Comparison of ENCODE assay signal across 15 mouse cellular contexts in the genomic region with DNA sequence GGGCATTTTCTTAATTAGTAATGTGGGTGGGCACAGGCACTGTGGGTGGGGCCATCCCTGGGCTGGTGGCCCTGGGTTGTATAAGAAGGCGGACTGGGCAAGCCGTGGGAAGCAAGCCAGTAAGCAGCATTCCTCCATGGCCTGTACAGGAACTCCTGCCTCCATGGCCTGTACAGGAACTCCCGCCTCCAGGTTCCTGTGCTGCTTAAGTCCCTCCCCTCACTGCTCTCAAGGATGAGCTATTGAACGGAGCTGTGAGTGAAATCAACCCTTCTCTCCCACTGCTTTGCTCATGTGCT. TPM values are rescaled to one million over a fixed set of nuclear protein-coding genes. Genes with fewer than 3 reads are reported as not detected.
DNase-seq lines count a peak whose midpoint lies in the region; ATAC-seq lines count a peak whose summit lies in the region.
"Had no signal": no experiment of that assay in that cellular context is flagged by ENCODE, and none has a peak within 500 bp of the region (broad histone marks: within the 10 kb centered on the region; RNA-seq: fewer than 3 reads in every experiment).

No protein-coding gene starts in this region.

- no peak overlapping the region for H3K27ac ChIP-seq in kidney, embryonic 14.5 days (ENCODE audit: low read depth, low read length)
- H3K27ac ChIP-seq in embryonic facial prominence, embryonic 12.5 days: no peak overlapping the region
- no peak overlapping the region for H3K27ac ChIP-seq in midbrain, embryonic 14.5 days (replicated peaks; ENCODE audit: low read depth, low read length)
- H3K27ac ChIP-seq: left cerebral cortex, adult 2 months; liver, embryonic 14.5 days had no signal

- no peak overlapping the region for H3K9ac ChIP-seq in kidney, embryonic 14.5 days (ENCODE audit: low read depth, low read length)
- no peak overlapping the region for H3K9ac ChIP-seq in embryonic facial prominence, embryonic 12.5 days
- H3K9ac ChIP-seq in midbrain, embryonic 14.5 days (replicated peaks; ENCODE audit: low read length): no peak overlapping the region
- H3K9ac ChIP-seq: liver, embryonic 14.5 days had no signal

- no peaks in the 10 kb centered on the region for H3K9me3 ChIP-seq in kidney, embryonic 14.5 days (ENCODE audit: control insufficient read depth, low read length)
- H3K9me3 ChIP-seq in embryonic facial prominence, embryonic 12.5 days: no peaks in the 10 kb centered on the region
- no peaks in the 10 kb centered on the region for H3K9me3 ChIP-seq in midbrain, embryonic 14.5 days (ENCODE audit: control insufficient read depth, low read length)

- peak; percentile 63; the same call in 1 of the 2 replicates for ATAC-seq in kidney, embryonic 14.5 days (ENCODE audit: low FRiP score, low TSS enrichment)
- ATAC-seq in embryonic facial prominence, embryonic 12.5 days (ENCODE audit: insufficient number of reproducible peaks, insufficient read depth, low FRiP score, low TSS enrichment): peak; percentile 77
- ATAC-seq in midbrain, embryonic 14.5 days (ENCODE audit: low FRiP score, low TSS enrichment): peak; percentile 62; the same call in 1 of the 2 replicates

- no peak overlapping the region for H3K4me3 ChIP-seq in kidney, embryonic 14.5 days (ENCODE audit: low read length)
- no peak overlapping the region for H3K4me3 ChIP-seq in embryonic facial prominence, embryonic 12.5 days
- H3K4me3 ChIP-seq in midbrain, embryonic 14.5 days (replicated peaks; ENCODE audit: low read depth, low read length): no peak overlapping the region

- DNase-seq in kidney, postnatal 4 days: no peak
- DNase-seq in 416B (ENCODE audit: low read depth): peak; percentile 3
- DNase-seq in midbrain, embryonic 14.5 days: no peak
- no peak for DNase-seq in spleen, adult 12 weeks (ENCODE audit: low spot score)
- DNase-seq in natural killer cell, adult 2 months (ENCODE audit: low spot score in 2 of 2): no peak
- DNase-seq in frontal cortex, postnatal 25 days (ENCODE audit: low spot score in 2 of 2): no peak
- DNase-seq: cerebellum, adult 8-10 months; heart, adult 11 months had no signal

- no peaks in the 10 kb centered on the region for H3K4me1 ChIP-seq in kidney, embryonic 14.5 days (ENCODE audit: control insufficient read depth, insufficient read depth, low read length)
- H3K4me1 ChIP-seq in embryonic facial prominence, embryonic 12.5 days: no peaks in the 10 kb centered on the region
- no peaks in the 10 kb centered on the region for H3K4me1 ChIP-seq in midbrain, embryonic 14.5 days (ENCODE audit: control insufficient read depth, insufficient read depth, low read length)

- H3K27me3 ChIP-seq in kidney, embryonic 14.5 days (ENCODE audit: control insufficient read depth, insufficient read depth, low read length): no peaks in the 10 kb centered on the region
- H3K27me3 ChIP-seq in embryonic facial prominence, embryonic 12.5 days: no peaks in the 10 kb centered on the region
- no peaks in the 10 kb centered on the region for H3K27me3 ChIP-seq in midbrain, embryonic 14.5 days (ENCODE audit: control insufficient read depth, insufficient read depth, low read length)

- 75% methylated on average over 4 of the region's 4 CpGs for WGBS in kidney, embryonic 14.5 days
- 66% methylated on average over 4 of the region's 4 CpGs for WGBS in embryonic facial prominence, embryonic 12.5 days
- WGBS in midbrain, embryonic 14.5 days: 75% methylated on average over 4 of the region's 4 CpGs

- H3K4me2 ChIP-seq in kidney, embryonic 14.5 days (replicated peaks; ENCODE audit: low read depth, low read length): no peak overlapping the region
- H3K4me2 ChIP-seq in embryonic facial prominence, embryonic 12.5 days (replicated peaks): no peak overlapping the region
- H3K4me2 ChIP-seq in midbrain, embryonic 14.5 days (ENCODE audit: low read length): no peak overlapping the region

- no peaks in the 10 kb centered on the region for H3K36me3 ChIP-seq in kidney, embryonic 14.5 days (ENCODE audit: control insufficient read depth, insufficient read depth, low read length)
- H3K36me3 ChIP-seq in embryonic facial prominence, embryonic 12.5 days: no peaks in the 10 kb centered on the region
- no peaks in the 10 kb centered on the region for H3K36me3 ChIP-seq in midbrain, embryonic 14.5 days (ENCODE audit: control insufficient read depth, insufficient read depth, low read length)

RNA-seq across cellular contexts. Expression of a gene that starts 17.7 kb away (rescaled TPM):
- polyA plus RNA-seq in kidney, embryonic 14.5 days (2014; fragmentation: Nextera tagmentation; extraction: Ambion mirVana): not detected in 2 replicates
- not detected in 2 replicates for polyA plus RNA-seq in embryonic facial prominence, embryonic 12.5 days (2016; fragmentation: Nextera tagmentation; extraction: Ambion mirVana)
- polyA plus RNA-seq in midbrain, embryonic 14.5 days (2014; fragmentation: Nextera tagmentation; extraction: Ambion mirVana): not detected in 2 replicates
- polyA plus RNA-seq: frontal cortex, adult 2 months; large intestine, adult 2 months; liver, embryonic 14.5 days; urinary bladder, adult 2 months had no signal

RNA-seq across cellular contexts. Expression of a gene that starts 24.3 kb away (rescaled TPM):
- polyA plus RNA-seq in kidney, embryonic 14.5 days (2014; fragmentation: Nextera tagmentation; extraction: Ambion mirVana): 6.9 and 12.0 TPM in 2 replicates
- 2.2 and 2.8 TPM in 2 replicates for polyA plus RNA-seq in embryonic facial prominence, embryonic 12.5 days (2016; fragmentation: Nextera tagmentation; extraction: Ambion mirVana)
- 0.33 and 0.55 TPM in 2 replicates for polyA plus RNA-seq in midbrain, embryonic 14.5 days (2014; fragmentation: Nextera tagmentation; extraction: Ambion mirVana)
